Mouse (Mus musculus): ENCODE results near the gene Trim12c.

GRCm38 (mm10) chr7:104290641-104291040 lies 62.5 kb downstream of the Trim12c start:
- TF ChIP-seq EP300 (IDR thresholded peaks at IDR 0.05), result no peak
- no peak for TF ChIP-seq CTCF (IDR thresholded peaks at IDR 0.05)

Data from lung, postnatal 0 days (tissue).